Comparison of ENCODE assay signal across 9 mouse cellular contexts in genomic region chr16:21795071-21795470, GRCm38 (mm10). TPM values are rescaled to one million over a fixed set of nuclear protein-coding genes. Genes with fewer than 3 reads are reported as not detected.
DNase-seq lines count a peak whose midpoint lies in the region; ATAC-seq and TF ChIP-seq lines count a peak whose summit lies in the region.
"Had no signal": no experiment of that assay in that cellular context is flagged by ENCODE, and none has a peak within 500 bp of the region (broad histone marks: within the 10 kb centered on the region; RNA-seq: fewer than 3 reads in every experiment).

No protein-coding gene starts in this region.

- no peaks in the 10 kb centered on the region for H3K27me3 ChIP-seq in erythroblast, embryonic 14.5 days (ENCODE audit: control insufficient read depth)
- H3K27me3 ChIP-seq in ES-Bruce4 (ENCODE audit: control insufficient read depth, insufficient read depth, low read length, poor library complexity, severe bottlenecking), result no peaks in the 10 kb centered on the region
- no peaks in the 10 kb centered on the region for H3K27me3 ChIP-seq in heart, embryonic 16.5 days (ENCODE audit: control insufficient read depth, insufficient read depth, low read length)
- no peaks in the 10 kb centered on the region for H3K27me3 ChIP-seq in liver, postnatal 0 days (ENCODE audit: insufficient read depth, low read length)

- no peak for ATAC-seq in erythroblast, adult 5-6 weeks (replicated peaks; ENCODE audit: low FRiP score, poor library complexity, severe bottlenecking)
- ATAC-seq in heart, embryonic 16.5 days (replicated peaks; ENCODE audit: extremely low read depth, insufficient read depth, low FRiP score), result no peak
- no peak for ATAC-seq in liver, postnatal 0 days

- H3K4me3 ChIP-seq in erythroblast, embryonic 14.5 days (replicated peaks), result peak overlapping the region; percentile 90
- peak overlapping the region; percentile 38; the same call in 1 of the 2 replicates for H3K4me3 ChIP-seq in ES-Bruce4 (ENCODE audit: low read depth, low read length)
- H3K4me3 ChIP-seq in heart, embryonic 16.5 days (ENCODE audit: low read length), result peak overlapping the region; percentile 84
- peak overlapping the region; percentile 69 for H3K4me3 ChIP-seq in liver, postnatal 0 days (ENCODE audit: low read depth, low read length)

- no peak for TF ChIP-seq CTCF in ES-Bruce4 (IDR thresholded peaks at IDR 0.05; ENCODE audit: low read depth, low read length)
- TF ChIP-seq CTCF in liver, postnatal 0 days (IDR thresholded peaks at IDR 0.05; ENCODE audit: low read depth), result no peak

- H3K36me3 ChIP-seq in erythroblast, embryonic 14.5 days (ENCODE audit: control insufficient read depth), result peaks cover 34% of the 10 kb centered on the region
- 0 out of 2 replicates have a peak, but pooled peaks cover 2% of the 10 kb centered on the region for H3K36me3 ChIP-seq in ES-Bruce4 (ENCODE audit: control insufficient read depth, insufficient read depth, low read length, poor library complexity, severe bottlenecking)
- H3K36me3 ChIP-seq in heart, embryonic 16.5 days (ENCODE audit: control insufficient read depth, insufficient read depth), result peaks cover 7% of the 10 kb centered on the region
- H3K36me3 ChIP-seq in liver, postnatal 0 days (replicated peaks; ENCODE audit: insufficient read depth, low read length), result 0 out of 2 replicates have a peak, but pooled peaks cover 2% of the 10 kb centered on the region

- DNase-seq in liver, postnatal 0 days, result no peak
- no peak for DNase-seq in thymus, adult 18-20 months
- DNase-seq in urinary bladder, postnatal 14 days (ENCODE audit: low spot score), result no peak
- DNase-seq in adrenal gland, postnatal 14 days, result no peak
- DNase-seq: B cell, adult 2 months had no signal

- peak overlapping the region; percentile 73 for H3K4me2 ChIP-seq in heart, embryonic 16.5 days (ENCODE audit: low read depth, low read length)
- peak overlapping the region; percentile 78 for H3K4me2 ChIP-seq in liver, postnatal 0 days (ENCODE audit: low read depth, low read length)

- TF ChIP-seq EP300 in ES-Bruce4 (IDR thresholded peaks at IDR 0.05; ENCODE audit: insufficient read depth, low read depth, low read length), result no peak
- TF ChIP-seq EP300 in liver, postnatal 0 days (IDR thresholded peaks at IDR 0.05; ENCODE audit: low read depth), result no peak

- 28% methylated on average over 5 of the region's 5 CpGs for WGBS in heart, embryonic 16.5 days
- 32% methylated on average over 5 of the region's 5 CpGs for WGBS in liver, postnatal 0 days (ENCODE audit: insufficient replicate concordance)

- H3K27ac ChIP-seq in ES-Bruce4 (ENCODE audit: insufficient read depth, low read length), result no peak overlapping the region
- no peak overlapping the region for H3K27ac ChIP-seq in heart, embryonic 16.5 days (ENCODE audit: low read length)
- H3K27ac ChIP-seq in liver, postnatal 0 days (ENCODE audit: low read depth), result no peak overlapping the region

- peaks cover 52% of the 10 kb centered on the region for H3K4me1 ChIP-seq in erythroblast, embryonic 14.5 days (ENCODE audit: control insufficient read depth)
- no peaks in the 10 kb centered on the region for H3K4me1 ChIP-seq in ES-Bruce4 (ENCODE audit: control insufficient read depth, insufficient read depth, low read length)
- peaks cover 7% of the 10 kb centered on the region for H3K4me1 ChIP-seq in heart, embryonic 16.5 days (ENCODE audit: control insufficient read depth, insufficient read depth, low read length)
- peaks cover 27% of the 10 kb centered on the region for H3K4me1 ChIP-seq in liver, postnatal 0 days (ENCODE audit: insufficient read depth)

- H3K9ac ChIP-seq in ES-Bruce4 (ENCODE audit: low read depth, poor library complexity, severe bottlenecking), result peak overlapping the region; percentile 76
- H3K9ac ChIP-seq in heart, embryonic 16.5 days (ENCODE audit: low read length), result peak overlapping the region; percentile 13; the same call in 1 of the 2 replicates
- H3K9ac ChIP-seq in liver, postnatal 0 days (replicated peaks), result peak overlapping the region; percentile 69

- H3K9me3 ChIP-seq in erythroblast, embryonic 14.5 days (ENCODE audit: control insufficient read depth, low read length), result no peaks in the 10 kb centered on the region
- H3K9me3 ChIP-seq in ES-Bruce4 (replicated peaks; ENCODE audit: control insufficient read depth, insufficient read depth, low read length, poor library complexity, severe bottlenecking), result peaks cover 5% of the 10 kb centered on the region
- no peaks in the 10 kb centered on the region for H3K9me3 ChIP-seq in heart, embryonic 16.5 days (replicated peaks; ENCODE audit: control insufficient read depth, low read length)
- no peaks in the 10 kb centered on the region for H3K9me3 ChIP-seq in liver, postnatal 0 days (ENCODE audit: low read length)

- TF ChIP-seq POLR2A in ES-Bruce4 (IDR thresholded peaks at IDR 0.05; ENCODE audit: insufficient read depth, low read length), result no peak

RNA-seq across cellular contexts. Expression of gene Map3k13, which starts 0.9 kb away (rescaled TPM):
- polyA plus RNA-seq in erythroblast, embryonic 14.5 days (2012), result 0.01 TPM in 2 replicates
- not detected in 2 replicates for total RNA-seq in erythroblast, adult 5-6 weeks (2015; ENCODE audit: low replicate concordance)
- 0.14 TPM in 1 of 2 replicates, not detected in the other for total RNA-seq in erythroblast, adult 5-6 weeks (2017; ENCODE audit: low replicate concordance)
- 2.1 and 2.3 TPM in 2 replicates for polyA plus RNA-seq in ES-Bruce4 (2011; ENCODE audit: insufficient read depth, insufficient read length, low read depth, missing spikeins)
- 0.62 and 0.76 TPM in 2 replicates for polyA plus RNA-seq in heart, embryonic 16.5 days (2015; fragmentation: Nextera tagmentation; extraction: Ambion mirVana)
- polyA plus RNA-seq in liver, postnatal 0 days (2015; fragmentation: Nextera tagmentation; extraction: Ambion mirVana), result 0.97 and 1.2 TPM in 2 replicates
- 0.94 and 2.0 TPM in 2 replicates for total RNA-seq in adrenal gland, postnatal 14 days (2021)

RNA-seq across cellular contexts. Expression of gene Ehhadh, which starts 7.5 kb away (rescaled TPM):
- polyA plus RNA-seq in erythroblast, embryonic 14.5 days (2012), result 0.05 and 0.13 TPM in 2 replicates
- total RNA-seq in erythroblast, adult 5-6 weeks (2015; ENCODE audit: low replicate concordance), result 1.3 TPM in 1 of 2 replicates, not detected in the other
- 0.94 and 2.9 TPM in 2 replicates for total RNA-seq in erythroblast, adult 5-6 weeks (2017; ENCODE audit: low replicate concordance)
- polyA plus RNA-seq in ES-Bruce4 (2011; ENCODE audit: insufficient read depth, insufficient read length, low read depth, missing spikeins), result 3.1 and 3.9 TPM in 2 replicates
- polyA plus RNA-seq in heart, embryonic 16.5 days (2015; fragmentation: Nextera tagmentation; extraction: Ambion mirVana), result 3.0 and 3.6 TPM in 2 replicates
- 176 and 215 TPM in 2 replicates for polyA plus RNA-seq in liver, postnatal 0 days (2015; fragmentation: Nextera tagmentation; extraction: Ambion mirVana)
- total RNA-seq in adrenal gland, postnatal 14 days (2021), result 81.5 and 84.5 TPM in 2 replicates

Comparison
In these comparisons a context has a peak if more than half of its experiments do, and no peak if none do; other contexts are left out.
1. H3K4me3 ChIP-seq: peak in every context shown above with its lines; median percentile 90 in erythroblast, embryonic 14.5 days; 84 in heart, embryonic 16.5 days; 69 in liver, postnatal 0 days; 38 in ES-Bruce4.
2. H3K9ac ChIP-seq: peak in every context shown above with its lines; median percentile 76 in ES-Bruce4; 69 in liver, postnatal 0 days; 13 in heart, embryonic 16.5 days.
3. RNA of gene Ehhadh, which starts 7.5 kb away (polyA plus RNA-seq): 176 to 215 TPM in liver, postnatal 0 days; 3.1 to 3.9 TPM in ES-Bruce4, 3.0 to 3.6 TPM in heart, embryonic 16.5 days and 0.05 to 0.13 TPM in erythroblast, embryonic 14.5 days; every median in the first group is over 10 times any median in the second.